Mouse (Mus musculus): ENCODE results near the gene Gch1.

GRCm38 (mm10) chr14:47105755-47106154, 83.5 kb downstream of the Gch1 start:
- TF ChIP-seq CTCF (IDR thresholded peaks at IDR 0.05; ENCODE audit: borderline replicate concordance, control insufficient read depth, extremely low read depth, insufficient read depth, low read length, poor library complexity) (no peak), POLR2A (IDR thresholded peaks at IDR 0.05; ENCODE audit: control insufficient read depth, extremely low read depth, insufficient read depth, low read length, poor library complexity) (no peak)

All from thymus, adult 2 months (tissue).